In the genomic region with DNA sequence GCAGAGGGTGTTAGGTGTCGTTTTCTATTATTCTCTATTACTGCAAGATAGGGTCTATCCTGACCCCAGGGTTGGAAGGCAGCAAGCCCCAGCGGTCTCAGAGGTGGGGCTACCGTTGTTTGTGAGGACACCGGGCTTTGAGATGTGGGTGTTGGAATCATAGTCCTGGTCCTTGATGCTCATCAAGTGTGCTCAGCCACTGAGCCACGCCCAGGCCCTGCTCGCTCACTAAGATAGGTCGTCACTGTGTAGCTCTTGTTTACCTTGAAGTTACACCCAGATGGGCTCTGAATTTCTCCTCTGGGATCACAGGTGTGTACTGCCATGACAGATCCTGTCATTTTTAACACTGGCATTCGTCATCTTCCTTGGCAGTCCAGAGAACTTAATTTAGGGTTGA, we compare ENCODE assay signal across 23 mouse cellular contexts. TPM values are rescaled to one million over a fixed set of nuclear protein-coding genes. Genes with fewer than 3 reads are reported as not detected.
A peak's percentile ranks its signal among the peaks of the same experiment; 100 is the strongest.
DNase-seq lines count a peak whose midpoint lies in the region; ATAC-seq and TF ChIP-seq lines count a peak whose summit lies in the region.
"Had no signal": no experiment of that assay in that cellular context is flagged by ENCODE, and none has a peak within 500 bp of the region (broad histone marks: within the 10 kb centered on the region; RNA-seq: fewer than 3 reads in every experiment).

No protein-coding gene starts in this region.

- peak; percentile 10 for DNase-seq in ZHBTc4 (ENCODE audit: low read depth, low spot score)
- no peak for DNase-seq in embryonic facial prominence, embryonic 10.5 days (ENCODE audit: low spot score)
- no peak for DNase-seq in forebrain, embryonic 10.5 days (ENCODE audit: extremely low spot score, low spot score)
- DNase-seq in layer of hippocampus, adult 9-11 months = no peak
- DNase-seq in cerebellum, adult 2 months = no peak
- DNase-seq: adrenal gland, adult 8-10 months; cerebellum, adult 11-12 months; cerebellum, adult 9-11 months; cerebellum, postnatal 36 days; gastrocnemius, postnatal 14 days; heart, postnatal 36 days had no signal

- no peak for TF ChIP-seq POLR2A in cerebellum, adult 2 months (IDR thresholded peaks at IDR 0.05; ENCODE audit: borderline replicate concordance, insufficient read depth, low read length)

- TF ChIP-seq CTCF in cerebellum, adult 2 months (IDR thresholded peaks at IDR 0.05; ENCODE audit: borderline replicate concordance, insufficient read depth, low read depth, low read length) = no peak

- WGBS in liver, embryonic 12.5 days (ENCODE audit: insufficient replicate concordance) = 64% methylated on average over 8 of the region's 8 CpGs
- WGBS in liver, embryonic 16.5 days (ENCODE audit: insufficient replicate concordance) = 70% methylated on average over 8 of the region's 8 CpGs
- 93% methylated on average over 8 of the region's 8 CpGs for WGBS in embryonic facial prominence, embryonic 10.5 days
- WGBS in forebrain, embryonic 10.5 days = 89% methylated on average over 8 of the region's 8 CpGs
- WGBS in cerebellum, adult 2 months = 92% methylated on average over 8 of the region's 8 CpGs

- H3K27ac ChIP-seq in liver, embryonic 12.5 days = peak overlapping the region; percentile 76
- peak overlapping the region; percentile 66 for H3K27ac ChIP-seq in liver, embryonic 16.5 days (ENCODE audit: low read length)
- H3K27ac ChIP-seq in embryonic facial prominence, embryonic 10.5 days (replicated peaks) = no peak overlapping the region
- H3K27ac ChIP-seq in forebrain, embryonic 10.5 days = no peak overlapping the region
- no peak overlapping the region for H3K27ac ChIP-seq in cerebellum, adult 2 months (ENCODE audit: insufficient read depth, low read length)
- H3K27ac ChIP-seq: forebrain, embryonic 12.5 days; heart, embryonic 13.5 days; hindbrain, embryonic 12.5 days had no signal

- peaks cover 48% of the 10 kb centered on the region for H3K4me1 ChIP-seq in liver, embryonic 12.5 days
- peaks cover 31% of the 10 kb centered on the region for H3K4me1 ChIP-seq in liver, embryonic 16.5 days (ENCODE audit: control insufficient read depth, low read depth, low read length)
- H3K4me1 ChIP-seq in embryonic facial prominence, embryonic 10.5 days = no peaks in the 10 kb centered on the region
- peaks cover 16% of the 10 kb centered on the region for H3K4me1 ChIP-seq in forebrain, embryonic 10.5 days
- H3K4me1 ChIP-seq in cerebellum, adult 2 months (ENCODE audit: control insufficient read depth, insufficient read depth, low read length) = peaks cover 2% of the 10 kb centered on the region; the same call in 1 of the 2 replicates
- H3K4me1 ChIP-seq: hindbrain, embryonic 12.5 days had no signal

- ATAC-seq in erythroblast, adult 5-6 weeks (replicated peaks; ENCODE audit: low FRiP score, poor library complexity, severe bottlenecking) = peak; percentile 70
- ATAC-seq in liver, embryonic 12.5 days = peak; percentile 66
- ATAC-seq in liver, embryonic 16.5 days (ENCODE audit: low read depth) = peak; percentile 73
- ATAC-seq: forebrain, embryonic 16.5 days; hindbrain, embryonic 16.5 days; inflammation-experienced regulatory T-cells, adult 6 months; Patski had no signal

- no peak overlapping the region for H3K9ac ChIP-seq in liver, embryonic 12.5 days
- 0 out of 2 replicates have a peak overlapping the region, but pooled peaks have one; percentile 23 for H3K9ac ChIP-seq in liver, embryonic 16.5 days (ENCODE audit: low read depth, low read length)
- H3K9ac ChIP-seq: forebrain, embryonic 12.5 days; heart, embryonic 13.5 days; hindbrain, embryonic 12.5 days had no signal

- no peaks in the 10 kb centered on the region for H3K9me3 ChIP-seq in liver, embryonic 12.5 days (replicated peaks)
- H3K9me3 ChIP-seq in liver, embryonic 16.5 days (replicated peaks; ENCODE audit: control insufficient read depth, low read length) = no peaks in the 10 kb centered on the region
- no peaks in the 10 kb centered on the region for H3K9me3 ChIP-seq in embryonic facial prominence, embryonic 10.5 days
- no peaks in the 10 kb centered on the region for H3K9me3 ChIP-seq in forebrain, embryonic 10.5 days
- H3K9me3 ChIP-seq: forebrain, embryonic 12.5 days; heart, embryonic 13.5 days; hindbrain, embryonic 12.5 days had no signal

- H3K4me2 ChIP-seq in liver, embryonic 12.5 days = peak overlapping the region; percentile 47; the same call in 1 of the 2 replicates
- H3K4me2 ChIP-seq in liver, embryonic 16.5 days (ENCODE audit: low read depth, low read length) = peak overlapping the region; percentile 41; the same call in 1 of the 2 replicates
- H3K4me2 ChIP-seq: forebrain, embryonic 12.5 days; heart, embryonic 13.5 days; hindbrain, embryonic 12.5 days had no signal

- peaks cover 58% of the 10 kb centered on the region for H3K36me3 ChIP-seq in liver, embryonic 12.5 days
- peaks cover 5% of the 10 kb centered on the region for H3K36me3 ChIP-seq in liver, embryonic 16.5 days (ENCODE audit: control insufficient read depth, insufficient read depth)
- H3K36me3 ChIP-seq in embryonic facial prominence, embryonic 10.5 days (replicated peaks) = peaks cover 24% of the 10 kb centered on the region
- H3K36me3 ChIP-seq in forebrain, embryonic 10.5 days (replicated peaks) = peaks cover 16% of the 10 kb centered on the region
- H3K36me3 ChIP-seq: hindbrain, embryonic 12.5 days had no signal

- no peak overlapping the region for H3K4me3 ChIP-seq in liver, embryonic 12.5 days
- H3K4me3 ChIP-seq in liver, embryonic 16.5 days (ENCODE audit: low read depth, low read length) = no peak overlapping the region
- no peak overlapping the region for H3K4me3 ChIP-seq in embryonic facial prominence, embryonic 10.5 days
- H3K4me3 ChIP-seq in forebrain, embryonic 10.5 days = no peak overlapping the region
- no peak overlapping the region for H3K4me3 ChIP-seq in cerebellum, adult 2 months (replicated peaks; ENCODE audit: insufficient read depth, low read depth, low read length)
- H3K4me3 ChIP-seq: erythroblast, embryonic 14.5 days; forebrain, embryonic 12.5 days; heart, embryonic 13.5 days; hindbrain, embryonic 12.5 days had no signal

- no peaks in the 10 kb centered on the region for H3K27me3 ChIP-seq in liver, embryonic 12.5 days (replicated peaks)
- H3K27me3 ChIP-seq in liver, embryonic 16.5 days (ENCODE audit: control insufficient read depth, insufficient read depth, low read depth, low read length) = no peaks in the 10 kb centered on the region
- no peaks in the 10 kb centered on the region for H3K27me3 ChIP-seq in embryonic facial prominence, embryonic 10.5 days (replicated peaks; ENCODE audit: low read depth, poor library complexity, severe bottlenecking)
- no peaks in the 10 kb centered on the region for H3K27me3 ChIP-seq in forebrain, embryonic 10.5 days (ENCODE audit: poor library complexity, severe bottlenecking)
- H3K27me3 ChIP-seq in cerebellum, adult 2 months (ENCODE audit: control insufficient read depth, insufficient read depth, low read length) = no peaks in the 10 kb centered on the region
- H3K27me3 ChIP-seq: CH12.LX; forebrain, embryonic 12.5 days; heart, embryonic 13.5 days; hindbrain, embryonic 12.5 days; Patski had no signal

RNA-seq across cellular contexts. Expression of a gene that starts 31.8 kb away (rescaled TPM):
- 59.2 and 64.6 TPM in 2 replicates for total RNA-seq in erythroblast, adult 5-6 weeks (2015; ENCODE audit: low replicate concordance)
- total RNA-seq in erythroblast, adult 5-6 weeks (2017; ENCODE audit: low replicate concordance) = 52.6 and 67.6 TPM in 2 replicates
- 60.2 and 66.4 TPM in 2 replicates for polyA plus RNA-seq in liver, embryonic 12.5 days (2016; fragmentation: Nextera tagmentation; extraction: Ambion mirVana)
- polyA plus RNA-seq in liver, embryonic 16.5 days (2015; fragmentation: Nextera tagmentation; extraction: Ambion mirVana) = 35.3 and 35.6 TPM in 2 replicates
- polyA plus RNA-seq in embryonic facial prominence, embryonic 10.5 days (2016; fragmentation: Nextera tagmentation; extraction: Ambion mirVana) = 38.4 and 40.5 TPM in 2 replicates
- polyA plus RNA-seq in forebrain, embryonic 10.5 days (2016; fragmentation: Nextera tagmentation; extraction: Ambion mirVana) = 31.8 and 34.0 TPM in 2 replicates
- 67.2 and 68.2 TPM in 2 replicates for polyA plus RNA-seq in cerebellum, adult 2 months (2012; rRNA removed)

Comparison
In these comparisons a context has a peak if more than half of its experiments do, and no peak if none do; other contexts are left out.
1. H3K27ac ChIP-seq: peak in liver, embryonic 12.5 days (single experiment) and liver, embryonic 16.5 days (single experiment); none in embryonic facial prominence, embryonic 10.5 days (single experiment), forebrain, embryonic 10.5 days (single experiment) and cerebellum, adult 2 months (single experiment).
2. Peak in every context shown above with its lines, with median percentiles within 50 percentile points of each other: ATAC-seq.